11 mouse cellular contexts compared by ENCODE assay signal in genomic region chr12:76645222-76646110, GRCm38 (mm10).
A peak's percentile ranks its signal among the peaks of the same experiment; 100 is the strongest.
DNase-seq lines count a peak whose midpoint lies in the region; ATAC-seq lines count a peak whose summit lies in the region.
"Had no signal": no experiment of that assay in that cellular context is flagged by ENCODE, and none has a peak within 500 bp of the region (broad histone marks: within the 10 kb centered on the region; RNA-seq: fewer than 3 reads in every experiment).

No protein-coding gene starts in this region.

- H3K4me3 ChIP-seq in midbrain, embryonic 11.5 days (ENCODE audit: low read depth, low read length): no peak overlapping the region

- ATAC-seq in midbrain, embryonic 11.5 days (ENCODE audit: low FRiP score): no peak
- ATAC-seq: activated CD4-positive, CD25-positive, alpha-beta regulatory T cell, adult 4 months had no signal

- no peak overlapping the region for H3K9ac ChIP-seq in midbrain, embryonic 11.5 days (ENCODE audit: low read length)

- H3K4me2 ChIP-seq in midbrain, embryonic 11.5 days: no peak overlapping the region

- no peaks in the 10 kb centered on the region for H3K36me3 ChIP-seq in midbrain, embryonic 11.5 days (ENCODE audit: control insufficient read depth, insufficient read depth, low read length)

- 0 out of 2 replicates have a peak, but pooled peaks cover 6% of the 10 kb centered on the region for H3K4me1 ChIP-seq in midbrain, embryonic 11.5 days (ENCODE audit: control insufficient read depth, insufficient read depth, low read length)

- no peak overlapping the region for H3K27ac ChIP-seq in midbrain, embryonic 11.5 days (ENCODE audit: low read depth, low read length)

- peak; percentile 78 for DNase-seq in heart, adult 11 months
- no peak for DNase-seq in heart, postnatal 25 days (ENCODE audit: low spot score)
- peak; percentile 13 for DNase-seq in lung, postnatal 10 days
- DNase-seq in lung, adult 18-20 months: no peak
- peak; percentile 86 for DNase-seq in midbrain, embryonic 11.5 days (ENCODE audit: low spot score, missing footprints)
- DNase-seq in right cerebral cortex, postnatal 25 days: no peak
- no peak for DNase-seq in adrenal gland, adult 18-20 months (ENCODE audit: low spot score in 2 of 2)
- no peak for DNase-seq in right cerebral cortex, postnatal 4 days
- DNase-seq: cerebellum, adult 8-10 months; thymus, adult 18-20 months had no signal

- 58% methylated on average over 23 of the region's 23 CpGs for WGBS in midbrain, embryonic 11.5 days

- intact Hi-C loops in heart, postnatal 25 days (cut with DNase I): no loop called here

- no peaks in the 10 kb centered on the region for H3K9me3 ChIP-seq in midbrain, embryonic 11.5 days (ENCODE audit: control insufficient read depth, low read length)

- no peaks in the 10 kb centered on the region for H3K27me3 ChIP-seq in midbrain, embryonic 11.5 days (ENCODE audit: control insufficient read depth, insufficient read depth, low read length)

Comparison
In these comparisons a context has a peak if more than half of its experiments do, and no peak if none do; other contexts are left out.
1. DNase-seq: peak in heart, adult 11 months (single experiment), lung, postnatal 10 days (single experiment) and midbrain, embryonic 11.5 days (single experiment); none in heart, postnatal 25 days (single experiment), lung, adult 18-20 months (0 of 2), right cerebral cortex, postnatal 25 days (single experiment), adrenal gland, adult 18-20 months (0 of 2) and right cerebral cortex, postnatal 4 days (single experiment).